Mouse (Mus musculus) CH12F3 (cell line): ENCODE measurements around the gene Zmym4.
"Not testable (repeated sequence)": the region's sequence is repeated elsewhere in the genome, so short reads cannot be mapped to it uniquely, and the experiment has no call there.

Experiments used
- in situ Hi-C: fragments of 300-500 bp; cut with MboI; formaldehyde crosslinking; loops from 2 replicates; pipeline ENCODE4 v1.14.3; 2020; ENCODE audit warnings: low sequenced_read_pairs

Zmym4 gene

DNA sequence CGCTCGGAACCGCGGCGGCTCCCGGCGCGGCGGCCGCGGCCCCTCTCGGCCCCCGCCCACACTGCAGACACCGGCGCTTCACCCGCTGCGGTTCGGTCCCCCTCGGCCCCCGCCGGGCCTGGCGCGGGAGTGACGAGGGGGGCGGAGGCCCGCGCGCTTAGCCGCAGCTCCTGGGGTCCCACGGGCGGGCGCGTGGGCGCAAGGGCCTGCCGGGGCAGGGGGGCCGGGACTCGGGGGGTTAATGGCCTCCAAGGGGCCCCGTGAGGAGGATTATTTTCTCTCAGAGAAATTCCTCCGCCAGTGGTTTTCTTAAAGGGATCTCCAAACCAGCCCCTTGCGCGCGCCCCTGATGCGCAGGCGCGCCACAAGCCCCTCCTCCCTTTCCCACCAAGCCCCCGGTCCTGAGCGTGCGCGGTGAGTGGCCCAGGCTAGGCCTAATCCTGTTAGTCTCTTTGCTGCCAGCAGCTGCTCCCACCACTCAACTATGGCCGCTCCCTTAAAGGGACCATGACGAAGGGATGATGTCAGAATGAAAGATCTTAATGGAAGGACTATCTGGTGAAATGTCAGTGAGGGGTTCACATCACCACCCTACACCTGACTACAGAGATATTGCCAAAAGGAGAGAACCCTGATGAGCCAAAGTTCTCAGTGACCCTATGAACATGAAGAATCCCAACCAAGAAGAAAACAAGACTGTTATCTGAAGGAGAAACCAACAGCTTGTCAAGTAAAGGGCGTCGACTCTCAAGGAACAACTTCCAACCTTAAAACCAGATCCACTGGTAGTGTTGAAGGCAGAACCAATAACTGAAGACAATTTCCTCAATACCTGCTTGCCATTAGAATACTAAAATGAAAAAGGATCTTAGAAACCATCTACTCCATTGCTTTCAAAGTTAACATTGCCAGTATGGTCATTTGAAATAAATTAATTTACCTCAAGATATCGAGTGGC lies at the start of gene Zmym4:
Gene Zmym4, minus strand, starts transcription at position 272 of the 958 bp plus-strand sequence.
- in situ Hi-C loops: no loop called here

DNA sequence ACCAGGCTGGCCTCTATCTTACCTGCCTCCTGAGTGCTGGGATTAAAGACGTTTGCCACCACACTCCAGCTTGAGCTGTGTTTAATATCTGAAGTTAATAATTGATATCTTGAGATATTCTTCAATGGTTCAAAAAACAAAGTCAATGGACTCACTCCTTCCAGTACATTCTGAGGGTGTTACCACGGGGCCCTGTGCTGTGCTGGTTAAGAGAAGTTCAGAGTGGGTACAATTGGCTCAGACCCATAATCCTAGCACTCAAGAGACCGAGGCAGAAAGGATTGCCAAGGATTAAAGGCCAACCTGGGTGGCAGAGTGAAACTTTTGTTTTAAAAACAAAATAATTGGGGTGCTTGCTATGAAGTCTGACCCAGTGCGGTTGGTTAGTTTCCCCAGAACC lies 48.4 kb upstream of the Zmym4 start:
- in situ Hi-C loops: no loop called here

GRCm38 (mm10) chr4:127015294-127015993 lies 47.5 kb upstream of the Zmym4 start:
- in situ Hi-C loops: not testable (repeated sequence)

DNA sequence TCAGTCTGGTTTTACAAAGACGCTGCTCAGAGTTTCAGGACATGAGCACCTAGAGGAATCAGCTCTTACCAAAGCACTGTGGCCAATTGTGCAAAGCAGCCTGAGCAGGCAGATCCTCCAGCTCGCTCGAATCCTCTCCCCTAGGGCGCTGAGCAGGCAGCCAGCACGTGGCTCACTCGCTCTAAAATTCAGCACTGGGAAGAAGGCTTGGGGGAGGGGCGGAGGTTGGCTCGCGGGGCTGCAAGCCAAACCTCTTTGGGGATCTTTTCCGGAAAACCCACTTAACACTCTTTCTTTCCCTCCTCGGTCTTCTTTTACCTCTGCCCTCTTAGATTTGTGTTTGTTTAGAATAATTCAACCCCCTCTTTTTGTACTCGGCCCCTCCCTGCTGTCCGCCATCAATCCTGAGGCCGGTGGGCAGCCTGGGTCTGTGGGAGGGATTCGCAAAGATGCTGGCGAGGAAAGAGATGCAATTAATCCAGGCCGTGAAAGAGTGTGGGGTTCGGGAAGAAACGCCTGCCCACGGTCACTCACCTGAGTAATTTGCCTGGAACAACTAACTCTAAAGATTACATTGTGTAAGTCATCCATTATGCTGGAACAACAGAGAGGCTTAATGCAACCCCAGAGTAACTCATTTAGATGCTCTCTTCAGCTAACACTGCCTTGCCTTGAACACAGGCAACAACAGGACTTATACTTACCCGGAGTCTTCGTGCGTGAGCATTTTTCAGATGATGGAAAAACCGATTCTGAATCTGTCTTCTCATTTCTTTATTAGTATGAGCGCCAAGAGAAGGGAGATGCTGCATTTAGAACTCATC lies 37.4 kb upstream of the Zmym4 start:
- in situ Hi-C loops: no loop called here

DNA sequence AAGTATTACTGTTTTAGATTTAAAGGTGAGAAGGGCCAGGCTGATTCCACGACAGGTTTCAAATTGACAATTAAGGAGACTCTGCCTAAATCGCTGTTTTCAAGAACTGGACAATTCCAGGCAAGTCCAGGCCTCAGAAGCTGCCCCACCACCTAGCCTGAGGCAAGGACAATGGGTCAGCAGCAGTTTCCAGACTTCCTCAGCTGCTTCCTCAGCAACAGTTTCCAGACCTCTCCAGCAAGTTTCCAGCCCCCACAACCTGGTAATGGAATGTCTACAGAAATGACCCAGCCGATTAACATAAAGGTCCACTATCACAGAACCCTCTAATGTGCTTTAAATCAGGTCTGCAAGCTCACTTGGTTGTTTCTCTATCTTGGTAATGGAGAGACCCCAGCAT lies 36.4 kb upstream of the Zmym4 start:
- in situ Hi-C loops: no loop called here

DNA sequence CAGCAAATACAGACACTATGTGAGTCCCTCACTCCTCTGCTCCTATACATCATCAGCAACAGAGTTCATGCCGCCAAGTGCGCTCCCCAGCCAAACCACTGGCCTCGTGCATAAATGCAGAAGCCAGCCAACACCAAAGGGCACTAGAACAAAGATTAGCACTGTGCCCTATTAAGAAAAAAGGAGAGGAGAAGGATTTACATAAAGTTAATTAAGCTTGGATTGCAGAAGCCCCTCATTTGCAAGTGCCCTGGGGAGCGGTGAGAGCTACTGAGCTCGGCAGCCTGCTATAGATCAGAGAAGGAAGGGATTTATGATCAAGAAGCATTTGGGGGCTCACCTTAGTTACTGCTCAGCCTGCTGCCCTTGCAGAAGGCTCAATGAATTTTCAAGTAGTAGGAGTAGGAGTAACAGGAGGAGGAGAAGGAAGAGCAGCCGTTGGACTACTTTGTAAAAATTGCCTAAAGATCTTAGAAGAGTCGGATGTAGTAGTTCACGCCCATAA lies 32.7 kb upstream of the Zmym4 start:
- in situ Hi-C loops: no loop called here

DNA sequence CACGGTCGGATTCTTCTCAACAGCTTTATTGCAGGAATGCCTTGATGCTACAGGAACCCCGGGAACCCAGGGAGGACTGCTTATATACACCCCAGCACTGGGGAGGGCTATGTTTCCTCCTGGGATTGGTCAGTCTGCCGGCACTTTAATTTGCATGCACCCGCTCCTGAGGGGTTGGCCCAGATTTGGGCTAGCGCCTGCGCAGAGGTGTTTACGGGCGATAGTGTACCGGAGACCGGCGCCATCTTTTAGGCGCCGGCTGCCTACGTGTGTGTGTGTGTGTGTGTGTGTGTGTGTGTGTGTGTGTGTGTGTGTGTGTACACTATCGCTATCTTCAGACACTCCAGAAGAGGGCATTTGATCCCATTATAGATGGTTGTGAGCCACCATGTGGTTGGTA lies 31.4 kb upstream of the Zmym4 start:
- in situ Hi-C loops: not testable (repeated sequence)

GRCm38 (mm10) chr4:126992356-126992755 lies 24.4 kb upstream of the Zmym4 start:
- in situ Hi-C loops: no loop called here

DNA sequence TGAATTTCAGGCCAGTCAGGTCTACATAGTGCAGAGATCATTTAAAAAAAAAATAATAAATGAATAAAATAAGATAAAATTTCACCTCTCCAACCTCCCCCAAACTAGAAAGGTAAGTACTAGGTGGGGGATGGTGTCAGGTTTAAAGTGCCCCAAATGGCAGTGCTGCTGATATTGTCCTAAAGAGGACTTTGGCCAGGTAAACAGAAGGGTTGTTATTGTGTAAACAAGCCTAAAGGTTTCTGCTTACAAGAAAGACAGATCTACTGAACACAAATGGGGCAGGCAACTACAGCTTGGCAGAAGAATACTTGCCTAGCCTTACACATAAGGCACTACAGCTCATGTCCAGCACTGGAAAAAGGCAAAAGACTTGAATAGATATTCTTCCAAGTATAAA lies 22.6 kb upstream of the Zmym4 start:
- in situ Hi-C loops: no loop called here

DNA sequence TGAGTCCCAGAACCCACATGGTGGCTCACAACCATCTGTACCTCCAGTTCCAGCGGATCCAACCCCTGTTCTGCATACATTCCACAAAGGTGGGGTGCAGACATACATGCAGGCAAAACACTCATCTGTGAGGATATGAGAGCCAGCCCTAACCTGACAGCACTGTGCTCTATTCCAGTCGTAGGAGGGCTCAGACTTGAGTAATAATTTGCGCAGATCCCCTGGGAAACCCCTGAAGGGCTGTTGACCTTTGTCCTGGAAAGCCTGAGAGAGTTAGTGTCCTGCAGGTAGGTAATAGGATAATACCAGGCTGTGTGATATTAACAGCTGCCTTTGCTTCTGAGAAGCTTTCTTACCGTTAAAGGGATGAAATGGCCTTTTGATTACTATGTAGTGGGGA lies 20.6 kb upstream of the Zmym4 start:
- in situ Hi-C loops: no loop called here

- in situ Hi-C loops: no loop called here
These were observed 18.8 kb upstream of the Zmym4 start for GRCm38 (mm10) chr4:126986768-126987167.

DNA sequence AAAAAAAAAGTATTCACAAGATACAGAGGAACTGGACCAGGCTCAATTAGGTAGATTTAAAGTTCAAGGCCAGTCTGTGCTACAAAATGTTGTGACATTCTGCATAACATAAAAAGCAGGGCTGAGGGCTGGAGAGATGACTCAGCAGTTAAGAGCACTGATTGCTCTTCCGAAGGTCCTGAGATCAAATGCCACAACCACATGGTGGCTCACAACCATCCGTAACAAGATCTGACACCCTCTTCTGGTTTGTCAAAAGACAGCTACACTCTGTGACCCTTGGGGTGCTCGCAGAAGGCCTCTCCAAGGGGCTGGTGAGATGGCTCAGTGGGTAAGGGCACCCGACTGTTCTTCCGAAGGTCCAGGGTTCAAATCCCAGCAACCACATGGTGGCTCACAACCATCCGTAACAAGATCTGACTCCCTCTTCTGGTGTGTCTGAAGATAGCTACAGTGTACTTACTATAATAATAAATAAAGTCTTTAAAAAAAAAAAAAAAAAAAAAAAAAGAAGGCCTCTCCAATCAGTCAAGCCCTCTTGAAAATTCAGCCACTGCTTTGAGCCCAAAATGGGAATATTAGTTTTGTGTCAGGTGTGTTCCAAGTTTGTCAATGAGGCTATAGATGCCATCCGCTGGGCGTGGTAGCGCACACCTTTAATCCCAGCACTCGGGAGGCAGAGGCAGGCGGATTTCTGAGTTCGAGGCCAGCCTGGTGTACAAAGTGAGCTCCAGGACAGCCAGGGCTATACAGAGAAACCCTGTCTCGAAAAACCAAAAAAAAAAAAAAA lies 16.0 kb upstream of the Zmym4 start:
- in situ Hi-C loops: not testable (repeated sequence)

DNA sequence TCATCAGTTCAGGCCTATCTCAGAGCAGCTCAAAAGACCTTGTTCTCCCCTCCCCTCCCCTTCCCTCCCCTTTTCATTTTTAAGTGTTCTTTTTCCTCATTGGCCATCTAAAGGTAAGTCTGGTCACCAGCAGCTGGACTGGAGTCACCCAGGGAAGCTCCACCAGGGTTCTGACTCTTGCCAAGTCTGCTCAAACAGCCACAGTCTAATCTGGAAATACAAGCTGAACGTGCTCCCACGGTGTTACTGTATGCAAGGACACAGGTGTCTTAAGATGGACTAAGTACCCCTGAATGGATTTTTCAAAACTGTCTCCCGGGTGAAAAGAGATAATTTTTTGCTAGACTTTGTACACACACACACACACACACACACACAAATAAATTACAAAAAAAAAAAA lies 15.4 kb upstream of the Zmym4 start:
- in situ Hi-C loops: no loop called here

- in situ Hi-C loops: no loop called here
These were observed 10.8 kb upstream of the Zmym4 start for GRCm38 (mm10) chr4:126978706-126979105.

DNA sequence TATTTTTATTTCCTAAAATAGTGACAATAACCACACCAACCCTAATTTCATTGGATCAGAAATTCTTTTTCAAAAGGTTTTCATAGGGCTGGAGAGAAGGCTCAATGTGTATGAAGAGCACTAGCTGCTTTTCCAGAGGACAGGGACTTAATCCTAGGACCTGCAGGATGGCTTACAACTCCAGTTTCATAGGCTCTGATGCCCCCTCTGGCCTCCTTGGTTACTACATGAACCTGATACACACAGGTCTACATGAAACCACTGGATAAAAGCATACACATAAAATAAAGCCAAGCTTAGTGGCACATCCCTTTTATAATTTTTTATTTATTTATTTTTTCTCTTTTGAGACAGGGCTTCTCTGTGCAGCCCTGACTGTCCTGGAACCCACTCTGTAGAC lies 9.5 kb upstream of the Zmym4 start:
- in situ Hi-C loops: no loop called here

DNA sequence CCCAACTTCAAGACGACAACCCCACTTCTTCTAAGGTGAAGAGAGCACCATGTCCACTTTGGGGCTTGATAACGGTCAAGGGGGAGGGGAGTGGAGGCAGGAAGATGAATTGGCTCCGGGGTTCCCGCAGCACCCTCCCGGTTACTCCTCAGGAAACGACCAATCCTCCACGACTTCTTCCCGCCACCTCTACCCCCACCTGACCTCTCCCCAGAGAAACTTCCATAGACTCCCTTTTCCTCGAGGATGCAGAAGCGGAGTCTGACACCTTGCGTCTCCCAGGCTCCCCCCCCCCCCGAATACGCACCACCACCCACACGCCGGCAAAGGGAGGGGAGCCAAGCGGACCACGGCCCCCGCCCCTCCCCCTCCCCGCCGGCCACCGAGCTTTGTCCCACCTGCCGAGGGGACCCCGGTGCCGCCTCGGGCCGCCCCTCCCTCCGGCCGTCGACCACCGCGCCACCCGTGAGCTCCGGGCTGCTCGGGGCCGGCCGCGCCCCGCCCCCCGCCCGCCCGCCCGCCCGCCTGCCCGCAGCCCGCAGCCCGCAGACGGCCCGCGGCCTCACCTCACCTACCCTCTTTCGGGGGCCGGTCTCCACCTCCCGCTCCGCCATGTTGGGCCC lies 583 bp downstream of the Zmym4 start:
- in situ Hi-C loops: no loop called here

DNA sequence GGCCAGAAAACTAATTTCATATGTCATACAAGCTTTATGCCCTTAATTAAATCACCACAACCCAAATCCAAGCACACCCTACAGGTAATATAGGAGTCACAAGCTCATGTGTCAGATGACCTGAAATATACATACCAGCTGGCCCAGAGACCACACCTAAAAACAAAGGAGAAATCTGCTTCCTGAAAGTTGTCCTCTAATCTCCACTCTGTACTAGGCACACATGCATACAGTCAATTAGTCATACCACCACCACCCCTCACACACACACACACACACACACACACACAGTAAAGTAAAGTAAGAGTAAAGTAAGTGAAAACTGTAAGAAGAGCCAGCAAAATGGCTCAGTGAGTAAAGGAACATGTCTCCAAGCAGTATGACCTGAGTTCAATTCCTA lies 9.3 kb downstream of the Zmym4 start:
- in situ Hi-C loops: no loop called here

GRCm38 (mm10) chr4:126958261-126958660 lies 9.7 kb downstream of the Zmym4 start:
- in situ Hi-C loops: no loop called here

GRCm38 (mm10) chr4:126957434-126957833 lies 10.5 kb downstream of the Zmym4 start:
- in situ Hi-C loops: no loop called here

DNA sequence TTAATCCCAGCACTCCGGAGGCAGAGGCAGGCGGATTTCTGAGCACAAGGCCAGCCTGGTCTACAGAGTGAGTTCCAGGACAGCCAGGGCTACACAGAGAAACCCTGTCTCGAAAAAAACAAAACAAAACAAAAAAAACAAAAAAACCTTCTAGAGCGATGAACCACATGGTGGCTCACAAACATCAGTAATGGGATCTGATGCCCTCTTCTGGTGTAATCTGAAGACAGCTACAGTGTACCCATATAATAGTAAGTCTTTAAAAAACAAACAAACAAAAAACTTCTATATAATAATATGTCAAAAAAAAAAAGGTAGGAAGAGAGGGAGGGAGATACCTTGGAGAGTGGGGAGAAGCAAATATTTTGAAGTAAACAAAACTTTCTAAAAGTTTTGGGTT lies 17.1 kb downstream of the Zmym4 start:
- in situ Hi-C loops: not testable (repeated sequence)
